Mouse (Mus musculus) ZHBTc4 (cell line): Measurements from ENCODE around the gene Rpl22.
A peak's percentile ranks its signal among the peaks of the same experiment; 100 is the strongest.

ENCODE experiments used
- DNase-seq: peaks from one replicate; pipeline ENCODE4 v3.0.0-alpha.2; 2011; ENCODE audit warnings: low read depth, low spot score

The Rpl22 gene

GRCm38 (mm10) chr4:152296874-152297861, 28.4 kb upstream of the Rpl22 start, which contains the start of gene Icmt:
TSS of gene Icmt (plus strand) at chr4:152297227.
- DNase-seq, result peak; percentile 100

GRCm38 (mm10) chr4:152298836-152299235, 26.7 kb upstream of the Rpl22 start:
- DNase-seq, result no peak

GRCm38 (mm10) chr4:152300375-152300774, 25.2 kb upstream of the Rpl22 start:
- DNase-seq, result no peak

- DNase-seq, result no peak
Measured at GRCm38 (mm10) chr4:152302012-152302411, 23.5 kb upstream of the Rpl22 start.

- DNase-seq, result no peak
Measured at GRCm38 (mm10) chr4:152303172-152303571, 22.4 kb upstream of the Rpl22 start.

GRCm38 (mm10) chr4:152304685-152305084, 20.9 kb upstream of the Rpl22 start:
- no peak for DNase-seq

GRCm38 (mm10) chr4:152305991-152306390, 19.6 kb upstream of the Rpl22 start:
- DNase-seq, result no peak

- no peak for DNase-seq
Measured at GRCm38 (mm10) chr4:152307542-152307941, 18.0 kb upstream of the Rpl22 start.

- DNase-seq, result peak; percentile 80
Measured at GRCm38 (mm10) chr4:152312186-152312585, 13.4 kb upstream of the Rpl22 start.

- DNase-seq, result peak; percentile 64
Measured at GRCm38 (mm10) chr4:152313211-152313632, 12.3 kb upstream of the Rpl22 start.

GRCm38 (mm10) chr4:152313934-152314333, 11.6 kb upstream of the Rpl22 start:
- peak; percentile 72 for DNase-seq

GRCm38 (mm10) chr4:152315498-152316213, 9.9 kb upstream of the Rpl22 start:
- peak; percentile 77 for DNase-seq

- no peak for DNase-seq
Measured at GRCm38 (mm10) chr4:152317631-152318033, 7.9 kb upstream of the Rpl22 start.

- DNase-seq, result peak; percentile 85
Measured at GRCm38 (mm10) chr4:152318517-152319234, 6.9 kb upstream of the Rpl22 start, which contains the start of gene Rnf207. TSS of gene Rnf207 (minus strand) at chr4:152318993.

- DNase-seq, result no peak
Measured at GRCm38 (mm10) chr4:152321464-152321863, 4.1 kb upstream of the Rpl22 start.

- DNase-seq, result peak; percentile 57
Measured at GRCm38 (mm10) chr4:152324641-152325562, 640 bp upstream of the Rpl22 start.

GRCm38 (mm10) chr4:152326543-152326942, 1.0 kb downstream of the Rpl22 start:
- no peak for DNase-seq

GRCm38 (mm10) chr4:152328691-152329090, 3.1 kb downstream of the Rpl22 start:
- peak; percentile 90 for DNase-seq

GRCm38 (mm10) chr4:152332952-152333351, 7.4 kb downstream of the Rpl22 start:
- peak; percentile 94 for DNase-seq

GRCm38 (mm10) chr4:152333587-152333986, 8.0 kb downstream of the Rpl22 start:
- DNase-seq, result peak; percentile 41
